Mouse (Mus musculus) small intestine, adult 2 months (tissue): ENCODE data around the gene Vpreb3. TPM values are rescaled to one million over a fixed set of nuclear protein-coding genes. Genes with fewer than 3 reads are reported as not detected.

ENCODE experiments used
- H3K27ac ChIP-seq: fragments of 200-500 bp; 2 replicates; pipeline ENCODE4 v1.5.1; 2012; ENCODE audit warnings: low read depth, low read length, control low read depth, inconsistent platforms; ENCODE audit not compliant: insufficient read depth
- H3K27me3 ChIP-seq: fragments of 200-500 bp; 2 replicates; pipeline ENCODE4 v1.6.1; 2012; ENCODE audit warnings: mild to moderate bottlenecking, moderate library complexity, low read length, inconsistent platforms; ENCODE audit not compliant: control insufficient read depth, insufficient read depth
- H3K36me3 ChIP-seq: fragments of 200-500 bp; 2 replicates; pipeline ENCODE4 v1.6.1; 2012; ENCODE audit warnings: mild to moderate bottlenecking, low read length, control low read depth, inconsistent platforms; ENCODE audit not compliant: control insufficient read depth, insufficient read depth
- H3K4me1 ChIP-seq: fragments of 200-500 bp; 2 replicates; pipeline ENCODE4 v1.6.1; 2012; ENCODE audit warnings: low read length, inconsistent platforms, mixed read lengths; ENCODE audit not compliant: control insufficient read depth, insufficient read depth, insufficient read length
- H3K4me3 ChIP-seq: fragments of 200-500 bp; 2 replicates; pipeline ENCODE4 v1.5.1; 2012; ENCODE audit warnings: low read depth, mild to moderate bottlenecking, control low read depth, inconsistent platforms, low read length, moderate library complexity
- CTCF ChIP-seq: fragments of 200-500 bp; IDR thresholded peaks from 2 replicates; pipeline ENCODE4 v1.5.1; 2012; ENCODE audit warnings: low read depth, mild to moderate bottlenecking, control low read depth, inconsistent platforms, low read length, moderate library complexity, mixed read lengths; ENCODE audit not compliant: insufficient replicate concordance, insufficient read length; ENCODE audit errors: extremely low read depth
- POLR2A ChIP-seq: fragments of 200-500 bp; IDR thresholded peaks from 2 replicates; pipeline ENCODE4 v1.6.1; 2012; ENCODE audit warnings: low read depth, mild to moderate bottlenecking, control low read depth, inconsistent platforms, low read length, moderate library complexity
- WGBS: fragments of 180-500 bp; shearing (Covaris S2); methylation state at CpG from one replicate; pipeline ENCODE4 v1.1.7; 2018; 5-methylcytosine and 5-hydroxymethylcytosine counted together
- polyA plus RNA-seq: library from polyadenylated mRNA; depleted of rRNA; stranded (reverse); fragments of >200 nt; gene quantifications from 2 replicates; pipeline ENCODE4 v1.2.3, GENCODE M21; 2012; rRNA removed

Vpreb3 gene
- polyA plus RNA-seq = 16.0 and 54.3 TPM in 2 replicates

GRCm38 (mm10) chr10:75942736-75943477 is at the start of gene Vpreb3:
Vpreb3 (plus strand) TSS chr10:75943057.
- TF ChIP-seq POLR2A = no peak
- TF ChIP-seq CTCF = no peak
- WGBS = 51% methylated on average over 15 of the region's 15 CpGs
- H3K36me3 ChIP-seq = peaks cover 4% of the 10 kb centered on the region
- H3K27me3 ChIP-seq = no peaks in the 10 kb centered on the region
- peak within 1 kb of the TSS; percentile 21; the same call in 1 of the 2 replicates for H3K27ac ChIP-seq
- no peak within 1 kb of the TSS for H3K4me3 ChIP-seq
- H3K4me1 ChIP-seq = no peaks in the 10 kb centered on the region

- peaks cover 23% of the 10 kb centered on the region for H3K36me3 ChIP-seq
- TF ChIP-seq POLR2A = no peak
- no peak for TF ChIP-seq CTCF
- no peaks in the 10 kb centered on the region for H3K27me3 ChIP-seq
- peaks cover 8% of the 10 kb centered on the region for H3K4me1 ChIP-seq
- WGBS = 1% methylated on average over 51 of the region's 51 CpGs
- peak within 1 kb of the TSS; percentile 58 for H3K4me3 ChIP-seq
- H3K27ac ChIP-seq = no peak within 1 kb of the TSS
Measured at GRCm38 (mm10) chr10:75893089-75893750, 49.6 kb upstream of the Vpreb3 start, which contains the start of gene Derl3. Derl3 (plus strand) TSS chr10:75893413.

- H3K27me3 ChIP-seq = no peaks in the 10 kb centered on the region
- no peak overlapping the region for H3K27ac ChIP-seq
- WGBS = 75% methylated on average over 6 of the region's 6 CpGs
- H3K4me3 ChIP-seq = peak overlapping the region; percentile 58
- TF ChIP-seq CTCF (no peak), POLR2A (no peak)
- peaks cover 8% of the 10 kb centered on the region for H3K4me1 ChIP-seq
- H3K36me3 ChIP-seq = peaks cover 24% of the 10 kb centered on the region
Measured at GRCm38 (mm10) chr10:75894601-75895000, 48.3 kb upstream of the Vpreb3 start.

- Histone ChIP-seq H3K36me3 (peaks cover 29% of the 10 kb centered on the region), H3K4me3 (no peak overlapping the region), H3K27ac (no peak overlapping the region), H3K27me3 (no peaks in the 10 kb centered on the region), H3K4me1 (peaks cover 8% of the 10 kb centered on the region)
- TF ChIP-seq CTCF (no peak), POLR2A (no peak)
- 90% methylated on average over 5 of the region's 5 CpGs for WGBS
Measured at GRCm38 (mm10) chr10:75895730-75896129, 47.1 kb upstream of the Vpreb3 start.

DNA sequence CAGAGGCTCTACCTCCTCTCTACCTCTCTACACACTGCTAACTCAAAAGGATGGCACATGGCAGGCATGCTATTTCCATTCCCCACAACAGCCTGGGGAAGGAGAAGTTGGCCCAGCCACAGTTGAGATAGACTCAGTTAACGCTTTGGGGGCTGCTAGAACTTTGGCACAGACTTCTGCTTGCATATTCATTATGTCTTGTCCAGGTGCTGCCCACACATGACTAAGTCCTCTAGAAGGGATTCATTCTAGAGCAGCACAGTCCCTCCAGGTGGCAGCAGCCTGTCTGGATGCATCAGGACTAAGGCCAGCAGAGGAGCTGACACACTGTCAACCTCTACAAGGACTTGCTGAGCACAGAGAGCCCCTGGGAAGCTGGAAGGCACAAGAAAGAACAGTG is 46.6 kb upstream of the Vpreb3 start:
- Histone ChIP-seq H3K4me3 (no peak overlapping the region), H3K4me1 (peaks cover 8% of the 10 kb centered on the region), H3K36me3 (peaks cover 33% of the 10 kb centered on the region), H3K27ac (no peak overlapping the region), H3K27me3 (no peaks in the 10 kb centered on the region)
- no peak for TF ChIP-seq POLR2A
- TF ChIP-seq CTCF = no peak
- WGBS = 95% methylated on average over 1 of the region's 1 CpGs

DNA sequence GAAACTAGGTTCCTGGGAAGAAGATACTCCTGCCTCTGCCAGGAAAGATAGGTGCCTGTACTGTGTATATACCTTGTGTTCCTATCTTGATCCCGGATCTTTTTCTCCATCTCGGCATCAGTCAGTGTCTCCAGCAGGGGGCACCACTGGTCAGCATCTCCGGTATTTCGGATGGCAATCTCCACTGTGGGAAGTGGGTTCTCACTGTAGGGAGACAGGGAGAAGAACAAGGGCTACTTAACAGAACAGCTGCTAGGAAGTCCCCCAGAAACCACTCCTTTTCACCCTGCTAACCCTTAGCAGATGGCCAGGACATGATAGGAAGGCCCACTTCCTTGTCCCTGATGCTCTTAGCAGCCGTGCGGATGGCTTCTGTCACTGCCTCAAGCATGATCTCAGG is 45.5 kb upstream of the Vpreb3 start:
- peaks cover 40% of the 10 kb centered on the region for H3K36me3 ChIP-seq
- H3K27me3 ChIP-seq = no peaks in the 10 kb centered on the region
- 32% methylated on average over 6 of the region's 6 CpGs for WGBS
- no peak overlapping the region for H3K4me3 ChIP-seq
- TF ChIP-seq POLR2A = no peak
- peak; percentile 82; the same call in 1 of the 2 replicates for TF ChIP-seq CTCF
- no peak overlapping the region for H3K27ac ChIP-seq
- H3K4me1 ChIP-seq = peaks cover 8% of the 10 kb centered on the region

DNA sequence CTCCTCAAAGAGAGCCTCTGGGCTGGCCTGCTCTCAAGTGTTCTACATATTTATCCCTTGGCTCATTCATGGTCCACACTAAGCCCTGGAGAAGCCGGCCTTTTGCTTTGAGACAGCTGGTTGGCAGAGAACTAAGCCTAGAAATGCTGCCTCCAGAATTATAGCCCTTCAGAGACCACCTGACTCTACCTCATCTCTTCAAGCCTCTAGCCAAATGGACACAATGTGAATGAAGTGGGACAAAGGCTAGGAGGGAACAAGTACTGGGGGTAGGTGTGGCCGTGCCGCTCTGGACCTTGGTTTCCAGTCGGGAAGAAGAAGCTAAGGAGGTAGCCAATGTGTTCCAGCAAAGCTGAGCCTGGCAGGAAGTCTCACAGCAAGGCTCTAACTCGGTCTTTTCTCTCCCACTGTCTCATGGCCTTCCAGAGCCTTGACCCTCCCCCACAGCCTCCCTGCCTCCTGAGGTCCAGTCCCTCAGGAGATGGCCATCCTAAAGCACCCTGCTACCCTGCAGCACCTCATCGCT is 44.8 kb upstream of the Vpreb3 start:
- H3K27ac ChIP-seq = no peak overlapping the region
- H3K4me1 ChIP-seq = peaks cover 6% of the 10 kb centered on the region; the same call in 1 of the 2 replicates
- WGBS = 72% methylated on average over 6 of the region's 6 CpGs
- peaks cover 46% of the 10 kb centered on the region for H3K36me3 ChIP-seq
- H3K27me3 ChIP-seq = no peaks in the 10 kb centered on the region
- TF ChIP-seq CTCF = no peak
- no peak for TF ChIP-seq POLR2A
- H3K4me3 ChIP-seq = no peak overlapping the region
